Mouse (Mus musculus) common myeloid progenitor, adult 5-6 weeks (primary cell): ENCODE data around the gene Uchl3. TPM values are rescaled to one million over a fixed set of nuclear protein-coding genes. Genes with fewer than 3 reads are reported as not detected.

Source experiments
- ATAC-seq: replicated peaks from 2 replicates; pipeline ENCODE4 v1.8.0; 2016; ENCODE audit warnings: low read depth, mild to moderate bottlenecking, moderate TSS enrichment, inconsistent platforms; ENCODE audit not compliant: poor library complexity, severe bottlenecking
- total RNA-seq: library from RNA; stranded (forward); fragments of 200-1000, 187-1606 nt; gene quantifications from 2 replicates; pipeline ENCODE4 v1.2.3, GENCODE M21; 2017

Gene Uchl3
- total RNA-seq, 1 experiment from 2014 or later: 76.4 TPM

DNA sequence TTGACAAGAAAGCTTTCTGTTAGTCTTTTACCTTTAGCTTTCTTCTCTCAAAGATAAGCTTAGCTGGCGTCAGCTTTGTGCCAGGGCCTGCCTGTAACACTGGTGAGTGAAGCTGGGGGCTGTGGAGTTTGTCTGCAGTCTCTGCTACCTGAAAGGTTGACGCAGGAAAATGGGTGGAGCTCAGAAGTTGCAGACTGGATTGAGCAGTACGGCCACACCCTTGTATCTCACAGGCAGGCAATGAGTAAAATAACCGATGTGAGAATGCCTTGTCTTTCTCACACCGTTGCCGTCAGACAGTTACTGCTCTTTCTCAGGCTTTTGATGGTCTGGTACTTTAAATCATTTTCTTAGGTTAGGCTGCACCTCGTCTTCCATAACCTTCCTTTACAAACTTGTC is 12.3 kb downstream of the Uchl3 start:
- ATAC-seq: no peak

DNA sequence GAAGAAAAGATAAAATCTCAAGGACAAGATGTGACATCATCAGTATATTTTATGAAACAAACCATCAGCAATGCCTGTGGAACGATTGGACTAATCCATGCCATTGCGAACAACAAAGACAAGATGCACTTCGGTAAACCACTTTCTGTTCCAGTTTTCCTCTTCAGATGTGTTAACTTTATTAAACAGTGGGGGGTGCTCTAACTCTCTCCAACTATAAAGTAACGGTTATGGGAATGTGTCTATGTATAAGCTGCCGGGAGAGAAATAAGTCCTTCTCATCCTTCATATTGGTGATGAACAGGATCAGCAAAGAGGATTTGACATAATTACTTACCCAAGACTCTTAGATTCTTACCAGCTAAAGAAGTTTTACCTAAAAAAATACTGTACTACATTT is 12.8 kb downstream of the Uchl3 start:
- ATAC-seq: no peak

- no peak for ATAC-seq
These were observed 14.9 kb downstream of the Uchl3 start for GRCm38 (mm10) chr14:101668626-101669025.

DNA sequence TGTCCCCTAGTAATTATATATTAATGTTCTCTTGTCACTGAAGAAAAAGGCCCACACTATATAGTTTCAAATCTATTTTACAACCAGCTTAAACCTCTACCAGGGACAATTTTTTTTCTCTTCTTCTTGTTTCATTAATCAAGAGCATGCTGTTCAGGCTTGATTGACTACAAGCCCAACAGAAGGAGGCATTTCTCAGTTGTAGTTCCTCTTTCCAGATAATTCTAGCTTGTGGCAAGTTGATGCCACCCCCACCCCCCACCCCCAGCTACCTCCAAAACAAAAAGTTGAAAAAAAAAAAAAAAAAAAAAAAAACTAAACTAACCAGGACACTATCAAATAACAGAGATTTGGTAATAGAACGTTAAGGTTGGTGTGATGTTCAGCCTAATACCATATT is 18.5 kb downstream of the Uchl3 start:
- ATAC-seq: 0 out of 2 replicates have a peak, but pooled peaks have one; percentile 42

- no peak for ATAC-seq
These were observed 33.9 kb downstream of the Uchl3 start for GRCm38 (mm10) chr14:101687696-101688095.

- ATAC-seq: no peak
These were observed 34.6 kb downstream of the Uchl3 start for GRCm38 (mm10) chr14:101688406-101688805.

GRCm38 (mm10) chr14:101704479-101704878 is 50.7 kb downstream of the Uchl3 start:
- ATAC-seq: no peak

GRCm38 (mm10) chr14:101707088-101707487 is 53.3 kb downstream of the Uchl3 start:
- no peak for ATAC-seq

- ATAC-seq: no peak
These were observed 60.6 kb downstream of the Uchl3 start for GRCm38 (mm10) chr14:101714414-101714813.

- peak; percentile 67 for ATAC-seq
These were observed 75.6 kb downstream of the Uchl3 start, which contains the start of the genes Gm9922 and Lmo7 for GRCm38 (mm10) chr14:101729237-101729971. Gene Gm9922 (minus strand): TSS chr14:101729814. Gene Lmo7 (plus strand): TSS chr14:101729957.

DNA sequence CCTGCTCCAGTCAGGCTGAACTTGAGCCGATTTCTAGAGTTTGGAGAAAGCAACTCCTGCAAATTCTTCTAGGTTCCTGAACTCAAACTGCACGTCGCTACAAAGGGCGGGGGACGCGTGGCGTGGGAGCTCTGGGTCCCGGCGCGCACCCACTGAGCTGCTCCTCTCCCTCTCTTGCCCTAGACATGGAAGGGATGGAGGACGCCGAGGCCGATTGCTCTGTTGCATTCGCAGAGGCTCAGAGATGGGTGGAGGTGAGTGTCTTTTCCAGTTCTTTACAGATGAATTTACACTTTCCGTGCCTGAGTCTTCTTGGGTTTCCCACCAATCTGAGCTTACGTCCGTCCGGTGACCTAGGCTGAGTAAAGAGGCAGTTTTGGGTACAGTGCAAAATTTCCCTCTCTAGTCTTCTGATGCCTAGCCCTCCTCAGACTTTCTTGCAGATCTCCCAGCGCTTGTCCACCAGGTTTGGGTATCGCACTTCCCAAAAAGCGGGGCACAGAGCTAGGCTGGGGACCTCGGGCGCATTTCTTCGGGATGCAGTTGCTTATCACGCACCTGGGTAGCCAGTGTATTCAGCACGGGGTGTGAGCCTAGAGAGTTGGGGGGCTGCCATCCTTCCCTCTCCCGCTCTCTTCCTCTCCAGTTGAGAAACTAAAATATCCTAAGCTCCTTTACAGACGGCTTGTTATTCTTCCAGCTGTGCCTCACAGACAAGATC is 76.4 kb downstream of the Uchl3 start:
- ATAC-seq: peak; percentile 46

DNA sequence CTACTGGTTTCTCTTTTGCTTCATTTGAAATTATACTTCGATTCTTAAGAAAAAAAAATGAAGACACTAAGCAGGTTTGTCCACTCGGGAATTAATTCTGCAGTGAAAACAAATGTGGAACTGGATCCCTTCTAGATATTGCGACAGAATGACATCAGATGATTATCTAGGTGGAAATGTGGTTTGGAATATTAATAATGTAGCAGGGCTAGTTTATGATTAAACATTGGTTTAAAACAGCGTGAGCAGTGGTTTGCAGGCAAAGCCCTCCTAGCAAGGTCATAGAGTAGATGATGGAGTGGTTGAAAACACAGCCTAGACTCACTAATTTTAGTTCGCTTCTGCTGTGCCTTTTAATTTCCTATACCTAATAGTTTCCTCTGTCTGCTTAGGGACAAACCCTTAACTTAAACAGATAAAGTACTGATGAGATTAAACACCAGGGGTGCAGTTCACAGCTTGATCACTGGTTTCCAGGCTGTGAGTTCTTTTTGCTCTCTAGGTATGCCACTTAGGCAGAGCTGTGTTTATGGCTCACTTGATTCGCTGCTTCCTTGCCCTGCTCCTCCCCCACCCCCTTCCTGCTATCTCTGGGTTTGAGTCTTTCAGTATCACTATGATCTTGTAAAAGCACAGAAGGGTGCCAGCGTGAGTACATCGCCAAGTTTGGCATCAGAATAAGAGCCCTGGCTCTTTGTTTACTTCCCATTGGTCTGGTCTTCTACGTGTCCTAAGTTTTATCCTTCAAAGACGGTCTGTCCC is 80.0 kb downstream of the Uchl3 start:
- no peak for ATAC-seq

- no peak for ATAC-seq
These were observed 83.7 kb downstream of the Uchl3 start for GRCm38 (mm10) chr14:101737501-101737900.

Other genes with a start within 250 kb of the Uchl3 start
- gene Tbc1d4, start 44.8 kb upstream of the Uchl3 start, total RNA-seq: 17.2 and 20.1 TPM in 2 replicates
- 24.2 and 33.8 TPM in 2 replicates for gene Commd6, start 13.3 kb upstream of the Uchl3 start, total RNA-seq
- not detected in 2 replicates for gene Gm9922, start 75.8 kb downstream of the Uchl3 start, total RNA-seq
- 0.23 and 0.49 TPM in 2 replicates for gene Lmo7, start 76.0 kb downstream of the Uchl3 start, total RNA-seq